Mouse (Mus musculus): ENCODE measurements at regions not wholly inside any gene's neighbourhood (a gene's known extent, or its start where the extent isn't known, plus 50 kb on each side); places are given as distances from the start of the nearest gene placed in this dataset.

GRCm38 (mm10) chr16:24056123-24056884 lies 67.7 kb upstream of the Bcl6 start:
- Histone ChIP-seq H3K9ac (no peak overlapping the region), H3K27ac (peak overlapping the region; percentile 73), H3K4me1 (peaks cover 21% of the 10 kb centered on the region), H3K9me3 (no peaks in the 10 kb centered on the region), H3K27me3 (replicated peaks) (no peaks in the 10 kb centered on the region), H3K36me3 (no peaks in the 10 kb centered on the region), H3K4me2 (no peak overlapping the region), H3K4me3 (replicated peaks) (no peak overlapping the region)
- ATAC-seq (ENCODE audit: insufficient read depth, low FRiP score, low read depth) = peak; percentile 36; the same call in 1 of the 2 replicates
- WGBS = 46% methylated on average over 12 of the region's 12 CpGs

GRCm38 (mm10) chr16:24054293-24054692 lies 65.6 kb upstream of the Bcl6 start:
- Histone ChIP-seq H3K9me3 (no peaks in the 10 kb centered on the region), H3K27ac (no peak overlapping the region), H3K4me1 (peaks cover 21% of the 10 kb centered on the region), H3K36me3 (no peaks in the 10 kb centered on the region), H3K27me3 (replicated peaks) (no peaks in the 10 kb centered on the region), H3K4me3 (replicated peaks) (no peak overlapping the region), H3K9ac (no peak overlapping the region), H3K4me2 (no peak overlapping the region)
- no peak for ATAC-seq (ENCODE audit: insufficient read depth, low FRiP score, low read depth)
- 96% methylated on average over 3 of the region's 3 CpGs for WGBS

- H3K9ac ChIP-seq = no peak overlapping the region
- H3K4me3 ChIP-seq (replicated peaks) = no peak overlapping the region
- no peaks in the 10 kb centered on the region for H3K9me3 ChIP-seq
- no peaks in the 10 kb centered on the region for H3K36me3 ChIP-seq
- H3K4me1 ChIP-seq = peaks cover 16% of the 10 kb centered on the region
- H3K27ac ChIP-seq = no peak overlapping the region
- no peak for ATAC-seq (ENCODE audit: insufficient read depth, low FRiP score, low read depth)
- H3K4me2 ChIP-seq = no peak overlapping the region
- WGBS = 64% methylated on average over 10 of the region's 10 CpGs
- no peaks in the 10 kb centered on the region for H3K27me3 ChIP-seq (replicated peaks)
These were observed 64.8 kb upstream of the Bcl6 start for GRCm38 (mm10) chr16:24053403-24053802.

GRCm38 (mm10) chr16:24050856-24051640 lies 62.4 kb upstream of the Bcl6 start:
- no peak overlapping the region for H3K4me3 ChIP-seq (replicated peaks)
- H3K27me3 ChIP-seq (replicated peaks) = no peaks in the 10 kb centered on the region
- no peak overlapping the region for H3K9ac ChIP-seq
- H3K4me2 ChIP-seq = no peak overlapping the region
- WGBS = 85% methylated on average over 10 of the region's 10 CpGs
- H3K9me3 ChIP-seq = no peaks in the 10 kb centered on the region
- H3K36me3 ChIP-seq = no peaks in the 10 kb centered on the region
- no peak overlapping the region for H3K27ac ChIP-seq
- no peak for ATAC-seq (ENCODE audit: insufficient read depth, low FRiP score, low read depth)
- no peaks in the 10 kb centered on the region for H3K4me1 ChIP-seq

- H3K36me3 ChIP-seq = no peaks in the 10 kb centered on the region
- no peak for ATAC-seq (ENCODE audit: insufficient read depth, low FRiP score, low read depth)
- WGBS = 79% methylated on average over 4 of the region's 4 CpGs
- H3K4me1 ChIP-seq = no peaks in the 10 kb centered on the region
- H3K9me3 ChIP-seq = no peaks in the 10 kb centered on the region
- no peak overlapping the region for H3K4me2 ChIP-seq
- H3K27me3 ChIP-seq (replicated peaks) = no peaks in the 10 kb centered on the region
- H3K9ac ChIP-seq = no peak overlapping the region
- no peak overlapping the region for H3K27ac ChIP-seq
- no peak overlapping the region for H3K4me3 ChIP-seq (replicated peaks)
These were observed 55.1 kb upstream of the Bcl6 start for GRCm38 (mm10) chr16:24043779-24044178.

- H3K4me2 ChIP-seq = no peak overlapping the region
- H3K4me1 ChIP-seq = no peaks in the 10 kb centered on the region
- no peak overlapping the region for H3K4me3 ChIP-seq (replicated peaks)
- no peaks in the 10 kb centered on the region for H3K27me3 ChIP-seq (replicated peaks)
- H3K9me3 ChIP-seq = no peaks in the 10 kb centered on the region
- H3K9ac ChIP-seq = no peak overlapping the region
- no peak for ATAC-seq (ENCODE audit: insufficient read depth, low FRiP score, low read depth)
- 86% methylated on average over 3 of the region's 3 CpGs for WGBS
- H3K27ac ChIP-seq = no peak overlapping the region
- H3K36me3 ChIP-seq = no peaks in the 10 kb centered on the region
These were observed 54.3 kb upstream of the Bcl6 start for GRCm38 (mm10) chr16:24042977-24043376.

GRCm38 (mm10) chr16:24042216-24042615 lies 53.6 kb upstream of the Bcl6 start:
- no peak for ATAC-seq (ENCODE audit: insufficient read depth, low FRiP score, low read depth)
- WGBS = 78% methylated on average over 2 of the region's 2 CpGs
- H3K27ac ChIP-seq = no peak overlapping the region
- H3K4me3 ChIP-seq (replicated peaks) = no peak overlapping the region
- no peaks in the 10 kb centered on the region for H3K4me1 ChIP-seq
- no peak overlapping the region for H3K9ac ChIP-seq
- H3K4me2 ChIP-seq = no peak overlapping the region
- H3K9me3 ChIP-seq = no peaks in the 10 kb centered on the region
- no peaks in the 10 kb centered on the region for H3K36me3 ChIP-seq
- no peaks in the 10 kb centered on the region for H3K27me3 ChIP-seq (replicated peaks)

GRCm38 (mm10) chr16:24041403-24041802 lies 52.8 kb upstream of the Bcl6 start:
- H3K27ac ChIP-seq = no peak overlapping the region
- no peak overlapping the region for H3K4me2 ChIP-seq
- H3K9me3 ChIP-seq = no peaks in the 10 kb centered on the region
- ATAC-seq (ENCODE audit: insufficient read depth, low FRiP score, low read depth) = no peak
- no peak overlapping the region for H3K4me3 ChIP-seq (replicated peaks)
- no peaks in the 10 kb centered on the region for H3K4me1 ChIP-seq
- H3K36me3 ChIP-seq = no peaks in the 10 kb centered on the region
- H3K27me3 ChIP-seq (replicated peaks) = no peaks in the 10 kb centered on the region
- 83% methylated on average over 2 of the region's 2 CpGs for WGBS
- H3K9ac ChIP-seq = no peak overlapping the region

- Histone ChIP-seq H3K27me3 (replicated peaks) (no peaks in the 10 kb centered on the region), H3K4me1 (no peaks in the 10 kb centered on the region), H3K9me3 (no peaks in the 10 kb centered on the region), H3K36me3 (no peaks in the 10 kb centered on the region), H3K9ac (no peak overlapping the region), H3K4me3 (replicated peaks) (no peak overlapping the region), H3K4me2 (no peak overlapping the region), H3K27ac (no peak overlapping the region)
- no peak for ATAC-seq (ENCODE audit: insufficient read depth, low FRiP score, low read depth)
- WGBS = 80% methylated on average over 4 of the region's 4 CpGs
These were observed 51.1 kb upstream of the Bcl6 start for GRCm38 (mm10) chr16:24039765-24040164.
